Mouse (Mus musculus): ENCODE measurements around the gene Ptprd. TPM values are rescaled to one million over a fixed set of nuclear protein-coding genes. Genes with fewer than 3 reads are reported as not detected.

Ptprd gene
- total and polyA plus RNA-seq, 3 experiments = 0.30 to 0.66 TPM; not detected in 1

DNA sequence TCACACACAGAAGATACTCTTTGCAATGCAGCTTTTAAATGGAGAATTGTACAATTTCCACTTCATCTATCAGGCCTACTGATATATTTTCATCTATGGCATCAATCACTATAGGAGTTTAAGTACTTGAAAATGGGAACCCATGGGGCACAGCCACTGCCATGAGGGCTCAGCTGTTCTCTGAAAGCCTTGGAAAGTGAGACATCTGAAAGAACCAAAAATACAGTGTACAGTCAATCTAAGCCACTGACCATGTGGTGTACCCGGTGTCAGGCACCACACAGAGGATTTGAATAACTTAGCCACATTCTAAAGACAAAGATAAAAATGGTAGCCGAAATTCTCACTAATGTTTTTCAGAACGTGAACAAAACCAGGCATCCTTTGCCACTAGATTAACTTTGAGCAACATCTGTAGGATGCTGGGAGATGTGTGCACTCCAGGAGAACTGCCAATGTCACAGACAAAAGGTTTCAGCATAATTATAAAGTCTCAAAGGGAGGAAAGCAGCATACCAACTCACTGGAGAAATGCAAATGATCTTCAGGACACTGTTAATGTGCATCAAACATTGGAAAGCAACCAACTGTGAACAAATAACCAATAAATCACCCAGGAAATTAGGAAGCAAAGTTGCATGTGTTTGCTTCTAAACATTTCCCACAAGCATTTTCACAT, 69.5 kb downstream of the Ptprd start:
- ATAC-seq (ENCODE audit: extremely low read depth, insufficient number of reproducible peaks, low FRiP score, poor library complexity, severe bottlenecking) = no peak

DNA sequence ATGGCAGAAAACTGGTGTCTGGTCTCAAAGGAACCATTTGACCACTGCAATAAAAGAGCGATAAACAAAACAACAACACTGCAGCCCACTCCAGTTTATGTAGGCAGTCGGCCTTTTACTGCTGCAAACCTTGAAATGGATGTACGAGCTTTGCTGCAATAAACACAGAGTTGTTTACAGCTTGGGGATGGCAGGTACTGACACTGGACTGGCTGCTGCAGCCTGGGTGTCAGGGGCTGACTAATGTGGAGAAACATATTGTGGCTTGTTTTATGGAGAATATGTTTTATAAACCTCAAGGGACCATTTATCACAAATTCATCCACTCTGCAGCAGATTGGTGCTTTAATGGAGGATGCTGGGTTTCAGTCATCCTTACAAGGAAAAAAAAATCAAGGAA, 100.9 kb downstream of the Ptprd start:
- DNase-seq (ENCODE audit: low spot score) (no peak), ATAC-seq (ENCODE audit: extremely low read depth, insufficient number of reproducible peaks, low FRiP score, poor library complexity, severe bottlenecking) (no peak)
- H3K27me3 ChIP-seq (ENCODE audit: insufficient read depth, low read length) = no peaks in the 10 kb centered on the region
- H3K4me1 ChIP-seq (ENCODE audit: insufficient read depth, low read depth, low read length) = no peaks in the 10 kb centered on the region
- H3K36me3 ChIP-seq (replicated peaks) = no peaks in the 10 kb centered on the region
- H3K4me3 ChIP-seq (ENCODE audit: low read depth, low read length) = no peak overlapping the region
- H3K9me3 ChIP-seq (replicated peaks) = no peaks in the 10 kb centered on the region
- TF ChIP-seq GATA1 (IDR thresholded peaks at IDR 0.05; ENCODE audit: borderline replicate concordance, low read length) (no peak), CTCF (IDR thresholded peaks at IDR 0.05; ENCODE audit: low read depth, low read length) (no peak), GATA2 (IDR thresholded peaks at IDR 0.05; ENCODE audit: borderline replicate concordance, low read depth, low read length) (no peak), POLR2AphosphoS5 (IDR thresholded peaks at IDR 0.05; ENCODE audit: insufficient replicate concordance, low read depth, low read length) (no peak), TAL1 (conservative IDR thresholded peaks at IDR 0.05; ENCODE audit: low read depth, low read length) (no peak)

More for the DNA sequence above, 69.5 kb downstream of the Ptprd start:
- DNase-seq (ENCODE audit: low spot score) = no peak
- Histone ChIP-seq H3K27me3 (ENCODE audit: insufficient read depth, low read length) (no peaks in the 10 kb centered on the region), H3K4me1 (ENCODE audit: insufficient read depth, low read depth, low read length) (no peaks in the 10 kb centered on the region), H3K9me3 (replicated peaks) (no peaks in the 10 kb centered on the region), H3K36me3 (replicated peaks) (no peaks in the 10 kb centered on the region), H3K4me3 (ENCODE audit: low read depth, low read length) (no peak overlapping the region)
- TF ChIP-seq GATA2 (IDR thresholded peaks at IDR 0.05; ENCODE audit: borderline replicate concordance, low read depth, low read length) = no peak
- TF ChIP-seq TAL1 (conservative IDR thresholded peaks at IDR 0.05; ENCODE audit: low read depth, low read length) = no peak
- no peak for TF ChIP-seq GATA1 (IDR thresholded peaks at IDR 0.05; ENCODE audit: borderline replicate concordance, low read length)

DNA sequence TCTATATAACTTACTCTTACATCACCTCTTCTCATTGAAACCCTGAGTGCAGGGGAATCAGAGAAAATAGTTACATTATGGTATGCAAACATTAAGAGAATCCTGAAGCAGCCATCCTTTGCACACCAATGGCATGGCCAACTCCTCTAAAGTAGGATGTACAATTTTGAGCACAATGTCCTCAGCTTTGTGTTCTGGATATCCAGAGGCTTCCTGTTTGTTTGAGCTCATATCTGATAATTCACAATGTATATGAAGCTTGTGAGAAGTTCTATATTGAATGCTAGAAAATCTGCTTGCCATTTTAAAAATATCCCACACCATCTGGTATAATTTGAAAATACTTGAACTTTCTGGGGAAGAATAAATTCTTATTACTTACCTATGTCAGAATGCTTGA, 114.2 kb downstream of the Ptprd start:
- no peaks in the 10 kb centered on the region for H3K27me3 ChIP-seq (ENCODE audit: insufficient read depth, low read length)
- ATAC-seq (ENCODE audit: extremely low read depth, insufficient number of reproducible peaks, low FRiP score, poor library complexity, severe bottlenecking) = no peak
- H3K4me3 ChIP-seq (ENCODE audit: low read depth, low read length) = no peak overlapping the region
- no peak for TF ChIP-seq GATA1 (IDR thresholded peaks at IDR 0.05; ENCODE audit: borderline replicate concordance, low read length)
- TF ChIP-seq POLR2AphosphoS5 (IDR thresholded peaks at IDR 0.05; ENCODE audit: insufficient replicate concordance, low read depth, low read length) = no peak
- TF ChIP-seq GATA2 (IDR thresholded peaks at IDR 0.05; ENCODE audit: borderline replicate concordance, low read depth, low read length) = no peak
- no peak for TF ChIP-seq TAL1 (conservative IDR thresholded peaks at IDR 0.05; ENCODE audit: low read depth, low read length)
- TF ChIP-seq CTCF (IDR thresholded peaks at IDR 0.05; ENCODE audit: low read depth, low read length) = no peak
- H3K9me3 ChIP-seq (replicated peaks) = no peaks in the 10 kb centered on the region
- DNase-seq (ENCODE audit: low spot score) = no peak
- no peaks in the 10 kb centered on the region for H3K4me1 ChIP-seq (ENCODE audit: insufficient read depth, low read depth, low read length)
- H3K36me3 ChIP-seq (replicated peaks) = no peaks in the 10 kb centered on the region

DNA sequence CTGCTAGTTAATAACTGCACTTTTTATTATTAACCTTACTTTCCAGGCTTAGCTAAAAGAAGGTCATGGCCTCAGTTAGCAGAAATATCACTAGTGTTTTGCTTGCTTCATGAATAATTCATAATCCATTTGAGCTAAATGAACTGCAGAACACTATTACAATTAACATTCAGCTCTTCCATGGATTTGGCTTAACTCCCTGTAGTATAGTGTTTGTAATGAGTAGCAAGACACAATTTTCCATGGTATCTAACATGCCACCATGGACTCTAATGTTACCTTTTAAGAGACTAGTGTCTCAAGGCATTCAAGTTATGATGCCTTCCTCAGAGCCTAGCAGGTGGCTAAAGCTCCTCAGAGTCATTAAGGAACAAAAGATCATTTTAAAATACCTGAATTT, 129.0 kb downstream of the Ptprd start:
- Histone ChIP-seq H3K4me3 (ENCODE audit: low read depth, low read length) (no peak overlapping the region), H3K9me3 (replicated peaks) (no peaks in the 10 kb centered on the region), H3K27me3 (ENCODE audit: insufficient read depth, low read length) (no peaks in the 10 kb centered on the region), H3K36me3 (replicated peaks) (no peaks in the 10 kb centered on the region), H3K4me1 (ENCODE audit: insufficient read depth, low read depth, low read length) (no peaks in the 10 kb centered on the region)
- no peak for DNase-seq (ENCODE audit: low spot score)
- TF ChIP-seq GATA1 (IDR thresholded peaks at IDR 0.05; ENCODE audit: borderline replicate concordance, low read length) = no peak
- TF ChIP-seq GATA2 (IDR thresholded peaks at IDR 0.05; ENCODE audit: borderline replicate concordance, low read depth, low read length) = no peak
- TF ChIP-seq POLR2AphosphoS5 (IDR thresholded peaks at IDR 0.05; ENCODE audit: insufficient replicate concordance, low read depth, low read length) = no peak
- no peak for TF ChIP-seq CTCF (IDR thresholded peaks at IDR 0.05; ENCODE audit: low read depth, low read length)
- no peak for TF ChIP-seq TAL1 (conservative IDR thresholded peaks at IDR 0.05; ENCODE audit: low read depth, low read length)
- ATAC-seq (ENCODE audit: extremely low read depth, insufficient number of reproducible peaks, low FRiP score, poor library complexity, severe bottlenecking) = no peak

DNA sequence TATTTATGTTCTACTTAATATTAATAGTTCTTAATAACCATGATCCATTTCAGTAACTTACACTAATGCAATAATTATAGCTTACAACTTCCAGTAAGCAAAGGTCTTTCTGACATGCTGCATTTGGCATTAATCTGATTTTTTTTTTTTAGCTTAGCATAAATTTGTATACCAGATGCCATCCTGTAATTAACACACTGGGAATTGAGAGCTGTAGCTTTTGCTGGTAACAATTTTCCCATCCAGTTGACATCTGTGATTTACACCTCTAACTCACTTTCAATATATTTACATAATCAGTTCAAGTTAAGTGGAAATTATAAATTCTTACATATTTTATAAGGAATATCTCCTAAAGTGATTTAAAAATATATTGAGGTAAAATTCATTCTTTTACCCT, 134.3 kb downstream of the Ptprd start:
- TF ChIP-seq GATA1 (IDR thresholded peaks at IDR 0.05; ENCODE audit: borderline replicate concordance, low read length) (no peak), TAL1 (conservative IDR thresholded peaks at IDR 0.05; ENCODE audit: low read depth, low read length) (no peak), POLR2AphosphoS5 (IDR thresholded peaks at IDR 0.05; ENCODE audit: insufficient replicate concordance, low read depth, low read length) (no peak), CTCF (IDR thresholded peaks at IDR 0.05; ENCODE audit: low read depth, low read length) (no peak), GATA2 (IDR thresholded peaks at IDR 0.05; ENCODE audit: borderline replicate concordance, low read depth, low read length) (no peak)
- no peaks in the 10 kb centered on the region for H3K36me3 ChIP-seq (replicated peaks)
- no peak overlapping the region for H3K4me3 ChIP-seq (ENCODE audit: low read depth, low read length)
- no peaks in the 10 kb centered on the region for H3K9me3 ChIP-seq (replicated peaks)
- H3K4me1 ChIP-seq (ENCODE audit: insufficient read depth, low read depth, low read length) = no peaks in the 10 kb centered on the region
- ATAC-seq (ENCODE audit: extremely low read depth, insufficient number of reproducible peaks, low FRiP score, poor library complexity, severe bottlenecking) = no peak
- DNase-seq (ENCODE audit: low spot score) = no peak
- H3K27me3 ChIP-seq (ENCODE audit: insufficient read depth, low read length) = no peaks in the 10 kb centered on the region

DNA sequence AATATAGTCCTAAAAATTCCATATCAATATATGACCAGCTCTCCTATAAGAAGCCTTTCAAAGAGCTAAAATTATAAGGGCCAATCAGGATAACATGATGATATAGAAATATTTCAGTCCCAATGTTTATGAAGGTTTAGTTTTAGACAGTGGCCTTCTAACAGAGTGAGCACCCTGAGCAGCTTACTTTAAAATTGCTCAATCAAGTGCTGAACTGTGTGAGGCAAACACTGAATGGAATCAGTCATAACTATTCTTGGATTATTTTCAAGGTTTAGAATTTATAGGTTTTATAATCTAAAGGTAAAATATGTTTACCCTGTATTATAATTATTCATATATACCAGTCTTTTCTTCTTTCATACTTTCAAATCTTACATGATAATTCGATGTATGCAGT, 134.7 kb downstream of the Ptprd start:
- ATAC-seq (ENCODE audit: extremely low read depth, insufficient number of reproducible peaks, low FRiP score, poor library complexity, severe bottlenecking) (no peak), DNase-seq (ENCODE audit: low spot score) (no peak)

More for the DNA sequence above, 134.7 kb downstream of the Ptprd start:
- H3K4me1 ChIP-seq (ENCODE audit: insufficient read depth, low read depth, low read length) = no peaks in the 10 kb centered on the region
- no peaks in the 10 kb centered on the region for H3K9me3 ChIP-seq (replicated peaks)
- H3K27me3 ChIP-seq (ENCODE audit: insufficient read depth, low read length) = no peaks in the 10 kb centered on the region
- H3K36me3 ChIP-seq (replicated peaks) = no peaks in the 10 kb centered on the region
- TF ChIP-seq GATA2 (IDR thresholded peaks at IDR 0.05; ENCODE audit: borderline replicate concordance, low read depth, low read length) (no peak), POLR2AphosphoS5 (IDR thresholded peaks at IDR 0.05; ENCODE audit: insufficient replicate concordance, low read depth, low read length) (no peak), CTCF (IDR thresholded peaks at IDR 0.05; ENCODE audit: low read depth, low read length) (no peak), GATA1 (IDR thresholded peaks at IDR 0.05; ENCODE audit: borderline replicate concordance, low read length) (no peak), TAL1 (conservative IDR thresholded peaks at IDR 0.05; ENCODE audit: low read depth, low read length) (no peak)
- no peak overlapping the region for H3K4me3 ChIP-seq (ENCODE audit: low read depth, low read length)

Measured in G1E (cell line).